Mouse (Mus musculus) heart, postnatal 0 days (tissue): ENCODE measurements around the gene Palm.

Source experiments
- CTCF ChIP-seq: IDR thresholded peaks from 2 replicates; pipeline ENCODE4 v1.5.1; 2016; ENCODE audit warnings: antibody characterized with exemption, control low read depth, low read depth
- EP300 ChIP-seq: IDR thresholded peaks from 2 replicates; pipeline ENCODE4 v1.6.1; 2016; ENCODE audit warnings: antibody characterized with exemption, low read depth

- no peak for TF ChIP-seq CTCF
- no peak for TF ChIP-seq EP300
Measured at GRCm38 (mm10) chr10:79748496-79748895, 44.9 kb upstream of the Palm start.
